Mouse (Mus musculus): ENCODE measurements around the gene Lax1.

DNA sequence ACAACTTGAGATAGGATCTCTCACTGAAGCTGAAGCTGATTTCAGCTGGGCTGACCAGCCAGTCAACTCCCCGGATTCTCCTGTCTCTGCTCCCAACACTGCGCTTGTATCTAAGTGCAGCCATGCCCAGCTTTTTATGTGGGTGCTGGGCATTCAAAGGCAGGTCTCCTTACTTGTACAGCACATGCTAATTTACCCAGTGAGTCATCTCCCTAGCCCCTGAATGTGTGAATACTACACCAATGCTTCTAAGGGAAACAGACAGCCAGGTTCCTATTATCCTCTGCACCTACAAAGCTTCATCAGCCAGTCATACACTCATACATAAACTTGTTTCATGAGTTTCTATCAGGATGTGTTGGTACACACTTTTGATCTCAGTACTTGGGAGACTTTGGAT lies 48.7 kb downstream of the Lax1 start:
- TF ChIP-seq CTCF (IDR thresholded peaks at IDR 0.05; ENCODE audit: borderline replicate concordance, insufficient read depth, low read length): no peak
- TF ChIP-seq POLR2A (IDR thresholded peaks at IDR 0.05; ENCODE audit: low read depth, low read length): no peak

Measured in embryonic fibroblast, embryonic 13.5 days (primary cell).